Mouse (Mus musculus): ENCODE results near the gene Zbtb45. TPM values are rescaled to one million over a fixed set of nuclear protein-coding genes. Genes with fewer than 3 reads are reported as not detected.
A peak's percentile ranks its signal among the peaks of the same experiment; 100 is the strongest.

The Zbtb45 gene
- total RNA-seq, 2 experiments from 2014 or later, result 34.4 to 37.1 TPM

GRCm38 (mm10) chr7:12966104-12966845 is 43.6 kb downstream of the Zbtb45 start:
- intact Hi-C loops (cut with DNase I), result loop anchor here (5.0 kb wide), 1 partner anchor 44 kb away; the partner anchor contains the start of gene Rps5
- no peak for DNase-seq (ENCODE audit: low spot score in 2 of 2)

- intact Hi-C loops (cut with DNase I), result loop anchor here (2.0 to 5.0 kb wide), 2 partner anchors 13 to 43 kb away; partner anchors contain the start of gene Rps5
These were observed 44.1 kb downstream of the Zbtb45 start, which contains the start of gene Zfp324 for GRCm38 (mm10) chr7:12965678-12966091. TSS of gene Zfp324 (plus strand) at chr7:12965838.

GRCm38 (mm10) chr7:12961511-12962141 is 48.2 kb downstream of the Zbtb45 start:
- intact Hi-C loops (cut with DNase I), result no loop called here
- peak; percentile 46 to 76 for DNase-seq (ENCODE audit: low spot score in 2 of 2)

More at GRCm38 (mm10) chr7:12965678-12966091, 44.1 kb downstream of the Zbtb45 start, which contains the start of gene Zfp324:
- peak; percentile 92 to 97 for DNase-seq (ENCODE audit: low spot score in 2 of 2)

- DNase-seq (ENCODE audit: low spot score in 2 of 2), result no peak
- intact Hi-C loops (cut with DNase I), result no loop called here
These were observed 50.1 kb downstream of the Zbtb45 start for GRCm38 (mm10) chr7:12959718-12960117.

- no peak for DNase-seq (ENCODE audit: low spot score in 2 of 2)
- intact Hi-C loops (cut with DNase I), result no loop called here
These were observed 50.9 kb downstream of the Zbtb45 start for GRCm38 (mm10) chr7:12958948-12959347.

- intact Hi-C loops (cut with DNase I), result no loop called here
These were observed 52.3 kb downstream of the Zbtb45 start for GRCm38 (mm10) chr7:12957511-12957910.

GRCm38 (mm10) chr7:12954896-12955295 is 54.9 kb downstream of the Zbtb45 start:
- intact Hi-C loops (cut with DNase I), result no loop called here
- no peak for DNase-seq (ENCODE audit: low spot score in 2 of 2)

More at GRCm38 (mm10) chr7:12957511-12957910, 52.3 kb downstream of the Zbtb45 start:
- DNase-seq (ENCODE audit: low spot score in 2 of 2), result no peak

Other genes with a start within 250 kb of the Zbtb45 start
- gene Zscan18, start 206.4 kb downstream of the Zbtb45 start, total RNA-seq (2021), result 10 to 100 TPM; 16.7 to 18.6 TPM
- gene Zfp329, start 191.2 kb downstream of the Zbtb45 start, total RNA-seq (2021), result 10 to 100 TPM; 22.5 to 23.9 TPM
- 10 to 100 TPM; 10.1 to 10.7 TPM for gene Zfp110, start 175.3 kb downstream of the Zbtb45 start, total RNA-seq (2021)
- 1 to 10 TPM; 6.9 to 7.4 TPM for gene Zfp128, start 128.9 kb downstream of the Zbtb45 start, total RNA-seq (2021)
- 10 to 100 TPM; 13.0 to 16.9 TPM for gene Zscan22, start 112.2 kb downstream of the Zbtb45 start, total RNA-seq (2021)
- 100 to 1,000 TPM; 339 to 352 TPM for gene Rps5, start 87.7 kb downstream of the Zbtb45 start, total RNA-seq (2021)
- gene Rnf225, start 82.6 kb downstream of the Zbtb45 start, total RNA-seq (2021), result under 1 TPM; 0.78 to 0.94 TPM
- 10 to 100 TPM; 10.3 to 11.9 TPM for gene Zfp324, start 44.2 kb downstream of the Zbtb45 start, total RNA-seq (2021)
- gene Zfp446, start 32.2 kb downstream of the Zbtb45 start, total RNA-seq (2021), result 1 to 10 TPM; 7.6 to 9.0 TPM
- not detected for gene Slc27a5, start 11.8 kb downstream of the Zbtb45 start, total RNA-seq (2021)
- 100 to 1,000 TPM; 210 to 221 TPM for gene Trim28, start 10.9 kb downstream of the Zbtb45 start, total RNA-seq (2021)
- gene Chmp2a, start 24.8 kb upstream of the Zbtb45 start, total RNA-seq (2021), result 100 to 1,000 TPM; 127 to 131 TPM
- 100 to 1,000 TPM; 219 to 237 TPM for gene Ube2m, start 28.2 kb upstream of the Zbtb45 start, total RNA-seq (2021)
- 10 to 100 TPM; 13.7 to 14.9 TPM for gene Mzf1, start 44.7 kb upstream of the Zbtb45 start, total RNA-seq (2021)
- not detected for gene Vmn1r85, start 85.1 kb upstream of the Zbtb45 start, total RNA-seq (2021)
- gene Vmn1r86, start 109.9 kb upstream of the Zbtb45 start, total RNA-seq (2021), result not detected
- gene Vmn1r87, start 130.1 kb upstream of the Zbtb45 start, total RNA-seq (2021), result not detected
- gene Vmn1r88, start 149.5 kb upstream of the Zbtb45 start, total RNA-seq (2021), result under 1 TPM; 0.16 to 0.25 TPM
- gene Vmn1r89, start 203.0 kb upstream of the Zbtb45 start, total RNA-seq (2021), result not detected